Mouse (Mus musculus) Patski (cell line): ENCODE data around the gene Siah1b. TPM values are rescaled to one million over a fixed set of nuclear protein-coding genes. Genes with fewer than 3 reads are reported as not detected.

Source experiments
- ATAC-seq: fragments of 100-300 bp; one replicate; pipeline ENCODE4 v1.8.0; 2021
- CTCF ChIA-PET: fragments of 350-600 bp; sonication (Branson Sonifier 250); formaldehyde crosslinking; loops from one replicate; lab custom pipeline; 2022; ENCODE audit warnings: inconsistent platforms; lab: Charles Lee
- POLR2A ChIA-PET: fragments of 350-600 bp; sonication (Branson Sonifier 250); formaldehyde crosslinking; loops from one replicate; lab custom pipeline; 2022; ENCODE audit warnings: antibody characterized with exemption, inconsistent platforms; lab: Charles Lee
- DNase-seq: peaks from one replicate; pipeline ENCODE4 v3.0.0-alpha.2; 2011; ENCODE audit warnings: low read depth, low spot score
- H3K27me3 ChIP-seq: fragments of 371-371 bp; one replicate; pipeline ENCODE4 v1.5.1; 2021
- CTCF ChIP-seq: fragments of 100-300 bp; IDR thresholded peaks from one replicate; pipeline ENCODE4 v1.5.1; 2021
- in situ Hi-C: fragments of 300-500 bp; cut with MboI; formaldehyde crosslinking; loops from 3 replicates; pipeline ENCODE4 v1.11.1; 2018; ENCODE audit warnings: low pct_unique_long_range_greater_than_20kb, mixed read lengths
- polyA plus RNA-seq: library from polyadenylated mRNA; unstranded; gene quantifications from one replicate; pipeline ENCODE4 v1.2.3, GENCODE M21; 2021

Siah1b gene
- polyA plus RNA-seq, 1 experiment from 2014 or later = 7.6 TPM

DNA sequence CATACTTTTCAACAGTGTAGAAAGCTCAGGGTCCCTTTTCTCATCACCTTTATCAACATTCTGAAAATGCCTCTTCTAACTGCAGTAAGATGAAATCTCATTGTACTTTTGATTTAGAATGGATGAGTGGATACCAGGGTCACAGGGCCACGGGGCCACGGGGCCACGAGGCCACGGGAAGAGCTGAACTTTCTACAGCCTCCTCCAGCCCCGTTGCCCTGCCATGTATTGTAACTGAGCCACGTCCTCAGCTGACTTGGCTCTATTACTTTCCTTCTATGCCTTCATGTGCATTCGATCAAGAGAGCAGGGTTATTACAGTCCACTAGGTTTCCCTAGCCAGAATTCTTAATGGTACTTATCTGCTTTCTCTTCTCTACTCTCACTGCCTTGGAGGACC, 40.4 kb downstream of the Siah1b start:
- H3K27me3 ChIP-seq = peaks cover 3% of the 10 kb centered on the region
- POLR2A ChIA-PET = no interaction called here
- in situ Hi-C loops = no loop called here
- DNase-seq = no peak
- TF ChIP-seq CTCF = no peak
- CTCF ChIA-PET = interaction anchor here (1.3 to 1.7 kb wide), 2 partner anchors 9 to 23 kb away, joined by 3 to 4 read pairs; no protein-coding TSS in a partner anchor
- no peak for ATAC-seq

DNA sequence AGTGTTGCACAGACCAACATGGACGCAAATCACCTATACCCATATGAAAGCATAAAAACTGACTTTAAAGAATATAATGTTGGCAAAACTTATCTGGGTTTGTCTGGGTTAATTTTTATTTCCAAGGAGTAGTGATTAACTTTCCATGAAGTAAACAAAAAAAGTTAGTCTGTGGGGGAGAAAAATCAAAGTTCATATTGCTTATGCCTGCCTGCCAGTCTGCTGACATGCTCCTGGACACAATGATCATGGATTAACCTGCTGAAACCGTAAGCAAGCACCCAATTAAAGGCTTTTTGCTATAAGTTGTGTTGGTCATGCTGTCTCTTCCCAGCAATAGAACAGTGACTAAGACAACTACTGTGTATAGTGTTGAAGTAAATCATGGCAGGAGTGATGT, 40.9 kb downstream of the Siah1b start:
- DNase-seq (no peak), ATAC-seq (no peak)
- TF ChIP-seq CTCF = no peak
- in situ Hi-C loops = no loop called here
- peaks cover 3% of the 10 kb centered on the region for H3K27me3 ChIP-seq
- POLR2A ChIA-PET = no interaction called here
- CTCF ChIA-PET = interaction anchor here (1.3 kb wide), 1 partner anchor 10 kb away, joined by 3 read pairs; no protein-coding TSS in a partner anchor

DNA sequence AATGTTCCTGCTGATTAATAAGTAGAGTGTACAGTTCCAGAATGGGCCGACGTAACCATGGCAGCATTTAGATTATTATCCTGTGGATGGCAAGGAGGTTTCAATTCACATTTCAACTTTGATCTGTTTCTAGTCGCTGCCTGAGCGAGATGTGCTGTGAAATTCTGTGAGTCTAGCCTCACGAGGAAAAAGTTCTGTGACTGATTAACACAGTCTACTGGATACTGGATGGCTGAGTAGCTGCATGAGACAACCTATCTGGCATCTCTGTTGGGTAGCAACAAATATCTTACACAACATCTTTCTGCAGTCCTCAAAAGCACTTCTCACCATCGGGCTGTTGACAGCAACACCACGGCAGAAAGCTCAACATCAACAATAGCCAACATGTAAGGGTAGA, 43.8 kb downstream of the Siah1b start:
- in situ Hi-C loops = no loop called here
- DNase-seq (no peak), ATAC-seq (no peak)
- ChIA-PET POLR2A (no interaction called here), CTCF (no interaction called here)
- TF ChIP-seq CTCF = no peak
- H3K27me3 ChIP-seq = no peaks in the 10 kb centered on the region

DNA sequence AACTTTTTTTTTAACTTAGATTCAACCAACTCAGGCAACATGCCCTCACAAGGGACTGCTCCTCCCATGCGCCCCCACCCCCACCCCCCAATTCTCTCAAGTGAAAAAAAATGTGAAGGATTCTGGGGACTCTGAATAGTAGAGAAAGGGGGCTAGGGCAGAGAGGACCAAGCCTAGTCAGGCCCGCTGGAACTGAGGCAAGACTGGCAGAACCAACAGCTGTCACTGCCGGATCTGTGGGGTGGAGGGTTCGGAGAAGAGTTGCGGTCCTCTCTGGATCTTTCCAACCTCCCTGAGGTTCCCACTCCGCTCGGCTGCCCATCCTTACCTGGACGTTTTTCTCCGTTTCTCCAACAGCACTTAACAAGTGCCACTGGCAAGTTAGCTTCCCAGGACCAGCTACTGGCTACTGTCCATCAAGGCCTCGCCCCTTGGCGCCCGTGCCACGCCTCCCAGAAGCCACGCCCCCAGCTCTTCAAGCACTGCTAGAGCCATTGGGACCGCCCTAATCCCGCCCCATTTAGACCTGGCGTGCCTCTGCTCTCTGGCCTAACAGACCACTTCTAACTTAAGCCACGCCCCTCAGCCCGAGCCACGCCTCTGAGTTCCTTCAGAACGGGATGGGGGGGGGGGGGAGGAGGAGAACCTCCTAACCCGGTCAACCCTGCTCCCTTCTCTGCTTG, 48.5 kb downstream of the Siah1b start, which contains the start of gene Car5b:
TSS of gene Car5b (minus strand) at position 391 of the 683 bp plus-strand sequence.
- ATAC-seq (peak; percentile 98), DNase-seq (no peak)
- in situ Hi-C loops = no loop called here
- no peak for TF ChIP-seq CTCF
- ChIA-PET CTCF (no interaction called here), POLR2A (interaction anchor here (0.6 kb wide), 1 partner anchor 17 kb away, joined by 3 read pairs; no protein-coding TSS in a partner anchor)
- no peaks in the 10 kb centered on the region for H3K27me3 ChIP-seq

Other genes starting within 250 kb of the Siah1b start
- 12.3 TPM for gene Ap1s2, start 167.5 kb downstream of the Siah1b start, polyA plus RNA-seq
- gene Zrsr2, start 117.8 kb downstream of the Siah1b start, polyA plus RNA-seq = 42.8 TPM
- 23.8 TPM for gene Car5b, start 48.5 kb downstream of the Siah1b start, polyA plus RNA-seq
- gene Cltrn, start 12.3 kb upstream of the Siah1b start, polyA plus RNA-seq = not detected
- gene Ace2, start 62.8 kb upstream of the Siah1b start, polyA plus RNA-seq = 0.24 TPM
- gene Bmx, start 181.7 kb upstream of the Siah1b start, polyA plus RNA-seq = not detected
- not detected for gene Pir, start 192.9 kb upstream of the Siah1b start, polyA plus RNA-seq